Mouse (Mus musculus) MEL (cell line): Measurements from ENCODE around the gene Dhx58. TPM values are rescaled to one million over a fixed set of nuclear protein-coding genes. Genes with fewer than 3 reads are reported as not detected.

ENCODE experiments used
- DNase-seq: peaks from one replicate; pipeline ENCODE4 v3.0.0; 2011; ENCODE audit warnings: low read depth, low spot score
- H3K27ac ChIP-seq: 2 replicates; pipeline ENCODE4 v1.5.1; 2012; ENCODE audit warnings: low read depth, mild to moderate bottlenecking, control low read depth, low read length, moderate library complexity; ENCODE audit not compliant: control insufficient read depth
- H3K27me3 ChIP-seq, 2 experiments: fragments of 150-350 bp in 1 of 2; sonication (generic) in 1 of 2; 2 replicates each; pipeline ENCODE4 v1.6.1; 2012; ENCODE audit warnings: low read length in 2 of 2, mild to moderate bottlenecking in 2 of 2, improper control_type of control experiment in 1 of 2, moderate library complexity in 1 of 2; ENCODE audit not compliant: insufficient read depth in 2 of 2, control insufficient read depth in 1 of 2
- H3K36me3 ChIP-seq, 2 experiments: 2 replicates each; pipeline ENCODE4 v1.6.1; 2012 to 2014; ENCODE audit warnings: low read length in 2 of 2, improper control_type of control experiment in 1 of 2, inconsistent platforms in 1 of 2, mild to moderate bottlenecking in 1 of 2; ENCODE audit not compliant: insufficient read depth in 2 of 2, control insufficient read depth in 1 of 2
- H3K4me1 ChIP-seq, 2 experiments: fragments of 150-350 bp in 1 of 2; sonication (generic) in 1 of 2; 2 replicates each; pipeline ENCODE4 v1.6.1; 2012; ENCODE audit warnings: low read length in 2 of 2, improper control_type of control experiment in 1 of 2, mild to moderate bottlenecking in 1 of 2; ENCODE audit not compliant: insufficient read depth in 2 of 2, control insufficient read depth in 1 of 2
- H3K4me3 ChIP-seq, 2 experiments: fragments of 150-350 bp in 1 of 2; sonication (generic) in 1 of 2; 2 replicates each; pipeline ENCODE4 v1.5.1; 2012; ENCODE audit warnings: low read depth in 2 of 2, low read length in 2 of 2, mild to moderate bottlenecking in 2 of 2, moderate library complexity in 2 of 2, control low read depth in 1 of 2, improper control_type of control experiment in 1 of 2; ENCODE audit not compliant: control insufficient read depth in 1 of 2, insufficient read depth in 1 of 2
- H3K79me2 ChIP-seq: 2 replicates; pipeline ENCODE4 v1.6.1; 2012; ENCODE audit warnings: mild to moderate bottlenecking, low read length, moderate library complexity; ENCODE audit not compliant: control insufficient read depth, poor library complexity, insufficient read depth
- H3K9ac ChIP-seq: 2 replicates; pipeline ENCODE4 v1.6.1; 2012; ENCODE audit warnings: low read depth, mild to moderate bottlenecking, control low read depth, low read length, moderate library complexity; ENCODE audit not compliant: control insufficient read depth, poor library complexity, severe bottlenecking
- H3K9me3 ChIP-seq: fragments of 150-350 bp; sonication (generic); replicated peaks from 2 replicates; pipeline ENCODE4 v1.6.1; 2012; ENCODE audit warnings: mild to moderate bottlenecking, low read length, improper control_type of control experiment, moderate library complexity; ENCODE audit not compliant: insufficient read depth
- BHLHE40 ChIP-seq: IDR thresholded peaks from 2 replicates; pipeline ENCODE4 v1.6.1; 2012; ENCODE audit warnings: low read depth, mild to moderate bottlenecking, inconsistent platforms, low read length, improper control_type of control experiment, borderline replicate concordance
- CTCF ChIP-seq, 3 experiments: IDR thresholded peaks in 2 of 3; conservative IDR thresholded peaks in 1 of 3; 2 replicates each; pipeline ENCODE4 v1.5.1; 2011 to 2012; ENCODE audit warnings: low read length in 3 of 3, low read depth in 2 of 3, mild to moderate bottlenecking in 2 of 3, improper control_type of control experiment in 1 of 3, inconsistent platforms in 1 of 3, mixed read lengths in 1 of 3, moderate library complexity in 1 of 3; ENCODE audit not compliant: control insufficient read depth in 1 of 3, insufficient read depth in 1 of 3, poor library complexity in 1 of 3, severe bottlenecking in 1 of 3
- E2F4 ChIP-seq: IDR thresholded peaks from 2 replicates; pipeline ENCODE4 v1.6.1; 2011; ENCODE audit warnings: low read depth, low read length, improper control_type of control experiment, borderline replicate concordance
- GATA1 ChIP-seq: IDR thresholded peaks from 2 replicates; pipeline ENCODE4 v1.6.1; 2011; ENCODE audit warnings: low read depth, low read length, improper control_type of control experiment
- HCFC1 ChIP-seq: IDR thresholded peaks from 2 replicates; pipeline ENCODE4 v1.6.1; 2012; ENCODE audit warnings: low read depth, mild to moderate bottlenecking, inconsistent platforms, low read length, improper control_type of control experiment, moderate library complexity
- JUND ChIP-seq: IDR thresholded peaks from 2 replicates; pipeline ENCODE4 v1.6.1; 2011; ENCODE audit warnings: low read depth, mild to moderate bottlenecking, improper control_type of control experiment, low read length
- MAFK ChIP-seq: IDR thresholded peaks from 2 replicates; pipeline ENCODE4 v1.6.1; 2011; ENCODE audit warnings: low read depth, mild to moderate bottlenecking, low read length, improper control_type of control experiment, borderline replicate concordance
- MAX ChIP-seq: IDR thresholded peaks from 2 replicates; pipeline ENCODE4 v1.6.1; 2011; ENCODE audit warnings: low read length, improper control_type of control experiment
- MAZ ChIP-seq: IDR thresholded peaks from 2 replicates; pipeline ENCODE4 v1.6.1; 2012; ENCODE audit warnings: low read depth, mild to moderate bottlenecking, inconsistent platforms, low read length, improper control_type of control experiment
- MXI1 ChIP-seq: IDR thresholded peaks from 2 replicates; pipeline ENCODE4 v1.6.1; 2011; ENCODE audit warnings: mild to moderate bottlenecking, low read depth, low read length, improper control_type of control experiment
- MYB ChIP-seq: IDR thresholded peaks from 2 replicates; pipeline ENCODE4 v1.6.1; 2011; ENCODE audit warnings: mild to moderate bottlenecking, low read depth, low read length, improper control_type of control experiment
- MYC ChIP-seq: IDR thresholded peaks from 2 replicates; pipeline ENCODE4 v1.6.1; 2011; ENCODE audit warnings: low read depth, mild to moderate bottlenecking, low read length, improper control_type of control experiment, moderate library complexity
- POLR2A ChIP-seq, 2 experiments: IDR thresholded peaks; 2 replicates each; pipeline ENCODE4 v1.6.1; 2011 to 2012; ENCODE audit warnings: low read length in 2 of 2, mild to moderate bottlenecking in 2 of 2, control low read depth in 1 of 2, improper control_type of control experiment in 1 of 2, low read depth in 1 of 2, moderate library complexity in 1 of 2; ENCODE audit not compliant: control insufficient read depth in 1 of 2, insufficient read depth in 1 of 2, poor library complexity in 1 of 2
- POLR2AphosphoS2 ChIP-seq: IDR thresholded peaks from 2 replicates; pipeline ENCODE4 v1.6.1; 2011; ENCODE audit warnings: low read length, improper control_type of control experiment
- RAD21 ChIP-seq: IDR thresholded peaks from 2 replicates; pipeline ENCODE4 v1.6.1; 2011; ENCODE audit warnings: mild to moderate bottlenecking, low read depth, low read length, improper control_type of control experiment
- RCOR1 ChIP-seq: IDR thresholded peaks from 2 replicates; pipeline ENCODE4 v1.6.1; 2012; ENCODE audit warnings: low read depth, mild to moderate bottlenecking, inconsistent platforms, low read length, improper control_type of control experiment
- SIN3A ChIP-seq: IDR thresholded peaks from 2 replicates; pipeline ENCODE4 v1.6.1; 2012; ENCODE audit warnings: low read length, improper control_type of control experiment, inconsistent platforms
- SMC3 ChIP-seq: IDR thresholded peaks from 2 replicates; pipeline ENCODE4 v1.6.1; 2011; ENCODE audit warnings: low read depth, low read length, improper control_type of control experiment
- TAL1 ChIP-seq: IDR thresholded peaks from 2 replicates; pipeline ENCODE4 v1.6.1; 2012; ENCODE audit warnings: mild to moderate bottlenecking, inconsistent platforms, low read length, moderate library complexity, mixed read lengths
- TCF12 ChIP-seq: IDR thresholded peaks from 2 replicates; pipeline ENCODE4 v1.6.1; 2014; ENCODE audit warnings: low read depth, mild to moderate bottlenecking, inconsistent platforms, low read length, improper control_type of control experiment, moderate library complexity
- UBTF ChIP-seq: IDR thresholded peaks from 2 replicates; pipeline ENCODE4 v1.6.1; 2012; ENCODE audit warnings: low read depth, mild to moderate bottlenecking, inconsistent platforms, low read length, improper control_type of control experiment, moderate library complexity, borderline replicate concordance; ENCODE audit not compliant: insufficient read depth
- USF2 ChIP-seq, 2 experiments: IDR thresholded peaks; 2 replicates each; pipeline ENCODE4 v1.6.1; 2011 to 2012; ENCODE audit warnings: improper control_type of control experiment in 2 of 2, low read length in 2 of 2, borderline replicate concordance in 1 of 2, inconsistent platforms in 1 of 2, low read depth in 1 of 2, mild to moderate bottlenecking in 1 of 2; ENCODE audit not compliant: insufficient read depth in 1 of 2
- ZC3H11A ChIP-seq: IDR thresholded peaks from 2 replicates; pipeline ENCODE4 v1.6.1; 2012; ENCODE audit warnings: low read depth, mild to moderate bottlenecking, inconsistent platforms, low read length, improper control_type of control experiment
- ZMIZ1 ChIP-seq: IDR thresholded peaks from 2 replicates; pipeline ENCODE4 v1.6.1; 2012; ENCODE audit warnings: low read depth, mild to moderate bottlenecking, inconsistent platforms, low read length, improper control_type of control experiment, moderate library complexity
- polyA plus RNA-seq, 2 experiments: library from polyadenylated mRNA; stranded (reverse) in 1 of 2; unstranded in 1 of 2; fragments of >175 nt in 1 of 2; fragments of >200 nt in 1 of 2; gene quantifications; 2 replicates each; pipeline versions ENCODE4 v1.2.1 to v1.2.4; 2012; ENCODE audit warnings: low replicate concordance in 2 of 2, low read depth in 1 of 2; ENCODE audit not compliant: insufficient read length in 2 of 2, insufficient read depth in 1 of 2, missing spikeins in 1 of 2
- total RNA-seq: library from RNA; depleted of rRNA; stranded (reverse); fragments of 300-350 nt; gene quantifications from 2 replicates; pipeline ENCODE4 v1.2.3, GENCODE M21; 2012

Gene Dhx58
- total and polyA plus RNA-seq, 3 experiments, result 3.6 to 3.9 TPM; not detected in 1

GRCm38 (mm10) chr11:100748620-100749019 lies 44.5 kb upstream of the Dhx58 start (continued):
- TF ChIP-seq MAZ (no peak), JUND (no peak), MAX (no peak), UBTF (no peak), POLR2AphosphoS2 (no peak), USF2 (IDR thresholded peaks at IDR 0.05; ENCODE audit: borderline replicate concordance in 1 of 2, insufficient read depth in 1 of 2, low read depth in 1 of 2, low read length in 2 of 2) (no peak), POLR2A (IDR thresholded peaks at IDR 0.05; ENCODE audit: control insufficient read depth in 1 of 2, insufficient read depth in 1 of 2, low read depth in 1 of 2, low read length in 2 of 2, poor library complexity in 1 of 2) (no peak), TCF12 (no peak), MAFK (no peak), MXI1 (no peak), GATA1 (0 out of 2 replicates have a peak, but pooled peaks have one; percentile 12), RCOR1 (no peak), MYB (no peak)

GRCm38 (mm10) chr11:100747114-100747513 lies 43.0 kb upstream of the Dhx58 start:
- Histone ChIP-seq H3K4me3 (no peak overlapping the region), H3K4me1 (peaks cover 3 to 9% of the 10 kb centered on the region in 2 experiments; a peak in 3 of 4 replicates), H3K79me2 (no peaks in the 10 kb centered on the region), H3K9me3 (no peaks in the 10 kb centered on the region), H3K9ac (no peak overlapping the region), H3K36me3 (0 out of 4 replicates have a peak, but pooled peaks cover 0 to 5% of the 10 kb centered on the region in 2 experiments), H3K27ac (no peak overlapping the region), H3K27me3 (no peaks in the 10 kb centered on the region)
- no peak for TF ChIP-seq ZMIZ1
- no peak for TF ChIP-seq SMC3
- TF ChIP-seq MAFK, result no peak
- TF ChIP-seq MYB, result no peak
- TF ChIP-seq TAL1, result no peak
- no peak for TF ChIP-seq HCFC1
- TF ChIP-seq SIN3A, result no peak
- no peak for TF ChIP-seq MAX
- no peak for TF ChIP-seq CTCF (IDR thresholded peaks at IDR 0.05 in 2 of 3, conservative IDR thresholded peaks at IDR 0.05 in 1 of 3; ENCODE audit: control insufficient read depth in 1 of 3, insufficient read depth in 1 of 3, low read depth in 2 of 3, low read length in 3 of 3, poor library complexity in 1 of 3, severe bottlenecking in 1 of 3)
- no peak for TF ChIP-seq RAD21
- no peak for TF ChIP-seq USF2 (IDR thresholded peaks at IDR 0.05; ENCODE audit: borderline replicate concordance in 1 of 2, insufficient read depth in 1 of 2, low read depth in 1 of 2, low read length in 2 of 2)
- no peak for TF ChIP-seq ZC3H11A
- no peak for TF ChIP-seq JUND
- TF ChIP-seq BHLHE40, result no peak
- TF ChIP-seq TCF12, result no peak
- no peak for TF ChIP-seq POLR2A (IDR thresholded peaks at IDR 0.05; ENCODE audit: control insufficient read depth in 1 of 2, insufficient read depth in 1 of 2, low read depth in 1 of 2, low read length in 2 of 2, poor library complexity in 1 of 2)
- no peak for TF ChIP-seq MXI1
- no peak for TF ChIP-seq MYC
- TF ChIP-seq MAZ, result no peak
- no peak for TF ChIP-seq E2F4
- no peak for DNase-seq
